Mouse (Mus musculus) activated CD4-positive, CD25-positive, alpha-beta regulatory T cell, adult 9 weeks (primary cell): ENCODE data around the gene Fbxw25. TPM values are rescaled to one million over a fixed set of nuclear protein-coding genes. Genes with fewer than 3 reads are reported as not detected.

Experiments used
- polyA plus RNA-seq: library from polyadenylated mRNA; unstranded; fragments of 100-300 nt; shearing (Covaris generic); gene quantifications from one replicate; pipeline ENCODE4 v1.2.1, GENCODE M21; 2017

The Fbxw25 gene
- not detected for polyA plus RNA-seq

GRCm38 (mm10) chr9:109664552-109664951 lies at the start of gene Fbxw25:
Gene Fbxw25 (minus strand): TSS chr9:109664652.

GRCm38 (mm10) chr9:109702600-109702999 lies 38.1 kb upstream of the Fbxw25 start, which contains the start of gene Fbxw18:
Gene Fbxw18 (minus strand): TSS chr9:109702700.

GRCm38 (mm10) chr9:109625957-109626356 lies 38.5 kb downstream of the Fbxw25 start, which contains the start of gene Fbxw24:
Gene Fbxw24 (minus strand): TSS chr9:109626057.

Other genes with a start within 250 kb of the Fbxw25 start
- not detected for gene Fbxw16, start 215.5 kb downstream of the Fbxw25 start, polyA plus RNA-seq
- gene Fbxw19, start 168.8 kb downstream of the Fbxw25 start, polyA plus RNA-seq = not detected
- gene Fbxw15, start 96.4 kb downstream of the Fbxw25 start, polyA plus RNA-seq = not detected
- not detected for gene Fbxw24, start 38.6 kb downstream of the Fbxw25 start, polyA plus RNA-seq
- not detected for gene Fbxw18, start 38.0 kb upstream of the Fbxw25 start, polyA plus RNA-seq
- not detected for gene Fbxw26, start 81.4 kb upstream of the Fbxw25 start, polyA plus RNA-seq
- not detected for gene Fbxw27, start 126.0 kb upstream of the Fbxw25 start, polyA plus RNA-seq
- not detected for gene Spink8, start 147.6 kb upstream of the Fbxw25 start, polyA plus RNA-seq
- 11.1 TPM for gene Nme6, start 168.1 kb upstream of the Fbxw25 start, polyA plus RNA-seq
- not detected for gene Camp, start 185.0 kb upstream of the Fbxw25 start, polyA plus RNA-seq
- 10.7 TPM for gene Cdc25a, start 210.9 kb upstream of the Fbxw25 start, polyA plus RNA-seq